Mouse (Mus musculus): ENCODE data around the gene Eomes.
A peak's percentile ranks its signal among the peaks of the same experiment; 100 is the strongest.

The Eomes gene

DNA sequence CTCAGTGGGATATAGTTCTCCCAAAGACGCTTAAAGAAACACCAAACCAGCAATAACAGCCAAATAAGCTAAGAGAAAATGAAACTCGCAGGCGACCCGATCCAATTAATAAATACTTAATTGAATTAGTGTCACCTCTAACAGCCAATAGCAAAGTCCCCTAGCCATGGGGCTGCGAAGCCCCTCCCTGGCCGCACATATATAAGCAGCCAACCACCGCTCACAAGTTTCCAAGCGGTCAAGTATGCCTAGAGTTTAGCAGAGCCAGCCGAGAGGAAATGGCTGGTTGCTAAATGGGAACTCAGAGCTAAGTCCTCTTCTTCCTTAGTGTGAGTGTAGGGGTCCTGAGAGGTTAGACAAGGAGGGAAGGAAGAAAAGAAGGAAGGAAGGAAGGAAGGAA lies at the start of gene Eomes:
Gene Eomes (plus strand): TSS at position 252 of the 400 bp plus-strand sequence.
- no peak for DNase-seq (ENCODE audit: low spot score)

DNA sequence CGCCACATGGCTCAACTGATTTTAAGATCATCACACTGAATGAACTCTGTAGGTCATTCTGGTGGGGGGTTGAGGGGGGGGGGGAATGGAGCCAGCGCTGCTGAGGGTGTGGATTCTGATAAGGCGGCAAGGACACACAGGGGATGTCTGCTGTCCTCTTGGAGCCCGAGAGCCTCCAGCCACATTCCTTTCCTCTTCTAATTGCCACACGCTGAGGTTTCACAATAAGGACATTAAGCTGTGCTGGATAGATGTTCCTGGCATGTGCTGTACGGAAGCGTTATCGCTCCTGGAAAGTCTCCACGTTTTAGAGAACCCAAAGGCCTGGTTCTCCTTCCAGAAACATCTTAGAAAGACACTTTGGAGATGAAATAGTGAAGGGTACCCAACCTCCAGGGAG lies 33.2 kb upstream of the Eomes start:
- DNase-seq (ENCODE audit: low spot score), result no peak

DNA sequence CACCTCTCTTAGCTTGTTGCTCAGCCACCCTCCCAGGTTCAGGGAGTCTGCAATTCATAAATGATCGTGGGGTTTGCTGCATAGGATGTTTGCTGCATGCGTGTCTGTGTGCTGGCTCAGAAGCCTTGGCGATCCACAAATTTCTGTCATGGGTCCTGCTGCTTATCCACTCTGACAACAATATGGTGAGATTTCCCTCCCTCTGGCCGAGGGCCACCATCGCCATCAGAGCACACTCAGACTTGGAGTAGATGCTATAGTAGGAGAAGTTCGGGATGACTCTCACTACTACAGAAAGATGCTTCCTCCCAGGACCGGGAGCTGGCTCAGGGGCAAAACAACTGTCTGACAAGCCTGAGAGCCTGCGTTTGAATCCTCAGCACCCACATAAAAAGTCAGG lies 28.7 kb upstream of the Eomes start:
- no peak for DNase-seq (ENCODE audit: low spot score)

DNA sequence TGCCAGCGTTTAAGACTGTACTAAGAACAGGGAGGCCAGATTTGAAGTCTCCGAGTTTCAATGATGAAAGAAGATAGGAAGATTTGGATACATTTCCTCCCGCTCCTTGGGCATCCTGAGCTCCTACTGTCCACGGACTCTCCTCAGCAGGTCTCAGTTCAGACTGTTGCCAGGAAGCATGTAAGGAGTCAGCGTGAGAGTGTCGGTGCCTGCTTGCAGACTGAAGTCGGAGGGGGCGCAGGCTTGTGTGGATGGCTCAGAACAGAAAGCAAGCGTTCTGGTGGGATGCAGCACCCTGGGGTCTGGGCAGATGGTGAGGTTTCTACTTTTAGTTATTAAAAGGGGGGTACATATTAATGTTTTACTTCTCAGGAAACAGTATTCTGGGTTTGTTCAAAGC lies 24.6 kb upstream of the Eomes start:
- DNase-seq (ENCODE audit: low spot score), result no peak

DNA sequence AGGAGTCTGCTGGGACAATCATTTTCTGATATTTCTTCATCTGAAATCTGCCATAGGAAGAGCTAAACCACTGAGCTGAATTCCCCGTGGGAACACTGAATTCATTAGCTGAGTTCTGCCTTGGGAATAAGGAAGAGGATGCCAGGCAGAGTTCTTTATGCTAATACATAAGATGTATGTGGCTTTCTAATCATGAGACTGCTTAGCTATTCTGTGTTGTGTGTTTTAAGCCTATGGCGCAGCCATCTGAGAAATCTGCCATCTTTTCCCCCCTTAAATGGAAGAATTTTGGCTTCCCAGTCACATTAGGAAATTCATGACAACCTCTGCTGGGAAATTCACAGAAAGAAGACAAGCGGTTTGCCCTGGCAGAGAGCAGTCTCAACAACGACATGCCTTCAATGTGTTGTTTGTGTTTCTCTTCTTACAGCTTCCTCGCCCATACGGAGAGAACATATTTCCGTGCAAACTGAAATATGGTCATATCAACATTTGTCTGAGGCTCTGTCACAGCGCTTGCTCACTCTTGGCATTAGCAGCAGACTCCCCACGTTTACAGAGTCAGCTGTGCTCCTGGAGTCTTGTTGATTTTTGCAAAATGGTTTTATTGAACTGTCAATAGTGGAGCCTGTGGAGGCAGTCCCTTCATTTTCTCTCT lies 22.7 kb upstream of the Eomes start:
- no peak for DNase-seq (ENCODE audit: low spot score)

DNA sequence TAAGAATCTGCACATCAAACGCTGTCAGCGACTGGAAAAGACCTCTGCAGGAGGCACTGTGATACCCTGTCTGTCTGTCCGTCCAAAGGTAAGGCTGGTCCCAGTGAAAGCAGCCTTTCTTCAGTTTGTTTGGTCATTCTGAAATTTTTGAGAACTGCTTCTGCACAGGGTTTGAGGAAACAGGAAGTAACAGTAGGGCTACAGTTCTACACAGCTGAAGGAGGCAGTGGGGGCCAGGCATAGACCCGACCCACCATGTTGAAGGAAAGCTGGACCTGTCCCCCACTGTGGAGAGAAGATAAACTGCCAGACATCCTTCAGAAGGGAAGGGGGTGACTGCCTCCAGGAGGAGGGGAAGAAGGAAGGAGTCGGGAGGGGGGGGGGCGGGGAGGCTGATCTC lies 21.6 kb upstream of the Eomes start:
- no peak for DNase-seq (ENCODE audit: low spot score)

DNA sequence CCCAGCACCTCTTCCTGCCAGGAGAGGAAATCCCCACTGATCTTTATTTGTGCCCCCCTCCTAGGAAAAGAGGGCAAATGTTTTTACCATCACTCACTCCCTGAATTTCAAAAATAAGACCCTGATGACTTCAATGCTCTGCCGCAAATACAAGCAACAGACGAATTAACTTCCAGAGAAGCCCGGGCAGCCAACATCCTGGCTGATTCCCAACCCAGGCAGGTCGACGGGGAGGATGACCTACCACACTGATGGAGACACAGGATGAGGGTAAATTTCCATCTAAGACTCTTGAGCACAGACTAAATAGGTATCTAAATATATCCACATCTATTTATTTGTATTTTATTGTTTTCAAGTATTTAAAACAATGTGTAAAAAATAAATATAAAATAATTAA lies 20.0 kb upstream of the Eomes start:
- no peak for DNase-seq (ENCODE audit: low spot score)

DNA sequence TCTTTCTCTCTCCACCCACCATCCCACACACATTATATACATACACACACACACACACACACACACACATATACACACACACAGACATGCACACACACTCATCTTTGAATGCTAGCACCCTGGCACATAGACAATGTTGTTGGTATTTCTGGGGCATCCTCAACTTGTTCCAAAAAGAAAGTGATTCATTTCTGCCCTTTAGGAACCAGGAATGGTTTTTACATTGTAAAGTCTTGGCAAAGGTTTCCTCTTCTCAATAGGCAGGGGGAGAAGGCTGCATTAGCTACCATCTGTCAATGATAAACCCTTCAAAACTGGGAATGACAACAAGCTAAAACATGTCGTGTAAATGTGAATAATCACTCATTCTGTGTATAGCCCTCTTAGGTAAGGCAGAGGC lies 14.0 kb upstream of the Eomes start:
- DNase-seq (ENCODE audit: low spot score), result no peak

DNA sequence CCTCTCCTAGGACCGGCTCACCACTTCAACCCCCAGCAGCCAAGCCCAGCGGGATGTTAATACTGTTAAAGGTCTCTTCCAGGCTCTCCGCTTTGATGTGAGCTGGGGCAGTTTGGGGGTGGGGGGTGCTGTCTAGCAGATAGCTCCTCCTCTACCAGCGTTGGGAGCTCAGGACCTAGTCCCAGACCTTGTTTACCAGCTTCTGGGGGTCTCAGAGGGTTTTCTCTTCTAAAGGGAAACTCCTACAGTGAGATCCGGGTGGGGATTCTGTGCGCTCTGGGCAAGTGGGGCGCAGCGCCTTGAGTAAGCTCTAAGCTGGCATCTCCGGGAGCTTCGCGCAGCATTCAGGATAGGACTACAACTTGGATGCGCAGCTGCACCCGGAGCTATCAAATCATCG lies 9.7 kb upstream of the Eomes start:
- DNase-seq (ENCODE audit: low spot score), result no peak

DNA sequence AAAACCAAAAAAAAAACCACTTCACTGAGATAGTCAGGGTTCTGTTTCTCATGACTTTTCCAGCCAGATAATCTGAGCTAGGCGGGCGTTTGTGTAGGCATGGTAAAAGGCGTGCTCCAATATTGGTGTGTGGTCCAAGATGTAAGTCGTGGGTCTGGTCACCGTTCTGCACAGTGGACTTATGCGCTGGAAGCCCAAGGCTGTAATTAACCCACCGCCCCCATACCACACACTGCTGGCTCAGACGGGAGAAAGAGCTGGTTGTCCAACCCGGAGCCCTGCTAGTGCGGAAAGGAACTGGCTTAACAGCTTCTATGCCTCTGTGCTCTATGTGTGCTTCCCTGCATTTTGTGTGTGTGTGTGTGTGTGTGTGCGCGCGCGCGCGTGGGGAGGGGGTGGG lies 8.7 kb upstream of the Eomes start:
- DNase-seq (ENCODE audit: low spot score), result no peak

DNA sequence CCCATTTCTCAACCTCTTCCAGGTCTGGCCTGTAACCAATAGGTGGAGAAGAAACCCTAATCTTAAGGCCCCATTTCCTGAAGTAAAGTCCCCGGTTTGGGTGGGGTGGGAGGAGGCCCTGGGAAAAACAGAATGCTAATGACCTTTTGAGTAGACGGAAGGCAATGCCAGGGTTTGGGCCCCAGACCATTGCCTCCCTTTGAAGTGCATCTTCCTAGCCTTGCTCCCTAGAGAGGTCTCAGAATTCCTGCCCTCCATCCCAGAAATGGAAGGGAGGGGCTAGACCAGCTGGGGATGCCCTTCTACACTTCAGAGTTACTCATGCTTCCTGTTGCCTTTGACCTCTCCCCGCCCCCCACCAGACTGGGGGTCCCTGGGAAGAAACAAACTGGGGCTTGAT lies 6.7 kb upstream of the Eomes start:
- DNase-seq (ENCODE audit: low spot score), result no peak

DNA sequence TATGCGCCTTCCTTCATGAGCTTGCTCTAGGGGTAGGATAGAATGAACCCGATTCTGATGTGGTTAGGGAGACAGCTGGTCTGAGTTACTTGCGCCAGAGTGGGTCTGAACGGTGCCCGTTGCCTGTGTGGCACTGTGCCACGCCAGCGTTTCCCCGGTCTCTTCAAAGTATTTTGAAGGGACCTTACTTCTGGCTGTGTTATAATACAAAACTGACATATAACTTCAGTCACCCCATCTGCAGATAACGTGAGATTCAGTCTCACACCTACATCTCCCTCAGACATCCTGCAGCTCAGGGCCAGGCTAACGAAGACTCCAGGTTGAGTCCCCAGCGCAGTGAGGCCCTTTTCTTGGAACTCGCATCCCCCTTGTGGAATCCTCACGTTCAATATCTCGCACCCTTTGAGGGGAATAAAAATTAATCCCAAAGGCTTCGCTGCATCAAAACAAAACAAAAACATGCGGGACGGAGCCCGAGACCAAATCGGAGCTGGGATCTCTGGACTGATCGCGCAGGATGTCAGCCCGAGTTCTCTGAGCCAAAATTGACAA lies 1.7 kb upstream of the Eomes start:
- DNase-seq (ENCODE audit: low spot score), result no peak

DNA sequence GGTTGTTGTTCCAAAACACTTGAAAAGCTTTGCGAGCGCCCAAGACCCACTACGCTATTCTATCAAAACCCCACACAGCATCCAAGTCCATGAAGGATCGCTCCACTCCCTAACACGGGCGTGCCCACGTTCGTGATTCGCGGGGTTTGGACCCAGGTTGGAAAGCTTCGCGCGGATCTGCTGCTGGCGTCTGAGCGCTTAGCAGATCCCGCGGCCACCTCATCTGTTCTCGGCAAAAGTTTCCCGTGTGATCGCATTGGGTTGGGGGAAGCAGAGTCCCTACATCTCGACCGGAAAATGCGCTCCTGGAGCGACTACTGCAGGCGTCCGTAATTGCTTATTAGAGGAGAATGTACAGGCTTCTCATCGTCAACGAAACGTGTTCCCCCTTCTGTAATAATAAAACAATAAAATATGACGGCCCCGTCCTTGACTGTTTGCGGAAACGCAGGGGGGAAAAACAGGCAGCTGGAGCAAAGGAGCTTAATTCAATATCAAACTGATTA lies 1.2 kb upstream of the Eomes start:
- DNase-seq (ENCODE audit: low spot score), result no peak

DNA sequence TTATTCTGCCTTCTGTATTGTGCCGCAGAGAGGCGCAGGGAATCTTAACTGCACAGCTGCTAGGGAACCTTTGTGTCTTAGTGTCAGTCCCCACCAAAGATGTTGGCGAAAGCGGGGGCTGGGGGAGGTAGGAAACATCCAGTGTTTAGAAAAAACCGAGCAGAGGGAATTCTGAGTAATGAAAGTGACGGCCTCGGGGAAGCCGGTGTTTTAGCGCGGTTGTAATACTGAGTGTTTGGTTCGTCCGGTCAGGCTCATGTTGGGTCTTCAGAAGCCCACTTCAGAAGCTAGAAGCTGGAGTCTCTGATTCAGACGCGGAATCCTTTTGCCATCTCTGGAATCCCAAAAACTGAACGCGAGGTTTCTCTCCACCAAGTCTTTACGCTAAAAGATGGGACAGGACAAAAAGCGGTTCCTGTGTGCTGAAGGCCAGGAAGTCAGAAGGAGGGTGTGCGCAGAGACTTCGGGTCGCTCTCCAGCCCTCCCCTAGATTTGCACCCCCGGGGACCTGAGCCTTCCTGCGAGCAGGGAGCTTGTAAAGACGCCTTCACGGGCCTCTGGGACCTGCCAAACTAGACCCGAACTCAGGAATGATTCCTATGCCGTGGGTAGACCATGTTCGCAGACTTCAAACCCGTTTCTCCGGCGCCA lies 606 bp upstream of the Eomes start:
- DNase-seq (ENCODE audit: low spot score), result no peak

DNA sequence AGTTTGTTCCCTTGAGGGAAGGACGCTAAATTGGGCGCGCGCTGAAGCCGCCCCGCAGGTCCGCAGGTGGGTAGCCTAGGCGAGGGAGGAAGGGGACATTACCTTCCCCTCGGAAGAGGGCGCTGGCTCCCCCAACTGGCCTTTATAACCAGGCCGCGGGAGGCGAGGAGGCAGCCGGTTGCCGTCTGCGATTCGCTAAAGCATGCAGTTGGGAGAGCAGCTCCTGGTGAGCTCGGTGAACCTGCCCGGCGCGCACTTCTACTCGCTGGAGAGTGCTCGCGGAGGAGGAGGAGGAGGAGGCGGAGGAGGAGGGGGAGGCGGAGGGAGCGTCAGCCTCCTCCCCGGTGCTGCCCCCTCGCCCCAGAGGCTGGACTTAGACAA lies 436 bp downstream of the Eomes start:
- peak; percentile 18 for DNase-seq (ENCODE audit: low spot score)

DNA sequence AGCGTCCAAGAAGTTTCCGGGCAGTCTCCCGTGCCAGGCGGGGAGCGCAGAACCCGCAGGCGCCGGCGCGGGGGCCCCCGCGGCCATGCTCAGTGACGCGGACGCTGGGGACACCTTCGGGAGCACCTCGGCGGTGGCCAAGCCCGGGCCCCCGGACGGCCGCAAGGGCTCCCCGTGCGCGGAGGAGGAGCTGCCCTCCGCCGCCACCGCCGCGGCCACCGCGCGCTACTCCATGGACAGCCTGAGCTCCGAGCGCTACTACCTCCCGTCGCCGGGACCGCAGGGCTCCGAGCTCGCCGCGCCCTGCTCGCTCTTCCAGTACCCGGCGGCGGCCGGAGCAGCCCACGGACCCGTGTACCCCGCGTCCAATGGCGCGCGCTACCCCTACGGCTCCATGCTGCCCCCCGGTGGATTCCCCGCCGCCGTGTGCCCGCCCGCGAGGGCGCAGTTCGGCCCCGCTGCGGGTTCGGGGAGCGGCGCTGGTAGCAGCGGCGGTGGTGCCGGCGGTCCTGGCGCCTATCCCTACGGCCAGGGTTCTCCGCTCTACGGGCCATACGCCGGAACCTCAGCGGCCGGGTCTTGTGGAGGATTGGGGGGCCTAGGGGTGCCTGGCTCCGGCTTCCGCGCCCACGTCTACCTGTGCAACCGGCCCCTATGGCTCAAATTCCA lies 961 bp downstream of the Eomes start:
- no peak for DNase-seq (ENCODE audit: low spot score)

DNA sequence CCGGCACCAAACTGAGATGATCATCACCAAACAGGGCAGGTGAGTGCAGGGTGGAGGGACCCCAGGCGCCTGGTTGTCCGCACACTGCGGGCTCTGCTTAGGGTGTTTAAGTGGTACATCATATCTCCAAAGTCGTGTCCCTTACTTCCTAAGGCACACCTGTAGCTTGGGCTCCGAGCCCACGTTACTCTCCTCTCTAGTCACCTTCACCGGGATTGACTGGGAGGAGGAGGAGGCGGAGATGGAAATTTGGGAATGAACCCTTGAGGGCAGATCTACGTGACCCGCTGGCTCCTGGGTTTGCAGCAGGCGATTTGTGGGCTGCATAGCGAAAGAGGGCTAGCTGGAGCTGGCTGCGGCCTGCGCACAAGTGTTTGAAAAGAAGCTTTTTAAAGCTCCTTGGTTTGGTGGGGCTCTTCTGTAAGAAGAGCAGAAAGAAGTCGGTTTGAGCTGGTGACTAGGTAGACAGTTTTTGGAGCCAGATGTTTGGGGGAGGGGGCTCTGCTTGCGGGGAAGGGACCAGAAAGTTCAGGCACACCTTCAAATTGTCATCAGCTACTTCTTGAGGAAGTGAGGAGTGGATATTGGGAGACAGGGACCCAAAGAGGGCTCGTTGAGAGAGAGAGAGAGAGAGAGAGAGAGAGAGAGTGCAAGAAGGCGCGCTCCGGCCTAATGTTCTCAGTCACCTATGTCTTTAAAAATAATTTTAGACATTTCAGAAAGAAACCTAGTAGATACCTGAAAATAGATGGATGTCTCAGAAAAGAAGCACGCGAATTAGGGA lies 1.7 kb downstream of the Eomes start:
- DNase-seq (ENCODE audit: low spot score), result no peak

DNA sequence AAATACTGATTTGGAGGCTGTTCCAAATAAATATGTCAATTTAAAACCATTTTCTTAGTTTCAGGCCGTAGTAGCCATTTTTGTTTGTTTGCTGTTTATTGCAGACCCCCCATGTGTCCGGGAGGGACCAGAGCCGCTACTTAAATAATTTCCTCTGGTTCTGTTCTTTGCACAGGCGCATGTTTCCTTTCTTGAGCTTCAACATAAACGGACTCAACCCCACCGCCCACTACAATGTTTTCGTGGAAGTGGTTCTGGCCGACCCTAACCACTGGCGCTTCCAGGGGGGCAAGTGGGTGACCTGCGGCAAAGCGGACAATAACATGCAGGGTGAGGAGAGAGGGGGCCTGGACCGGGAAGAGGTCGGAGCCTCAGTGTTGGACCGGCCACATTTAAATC lies 2.3 kb downstream of the Eomes start:
- DNase-seq (ENCODE audit: low spot score), result no peak

DNA sequence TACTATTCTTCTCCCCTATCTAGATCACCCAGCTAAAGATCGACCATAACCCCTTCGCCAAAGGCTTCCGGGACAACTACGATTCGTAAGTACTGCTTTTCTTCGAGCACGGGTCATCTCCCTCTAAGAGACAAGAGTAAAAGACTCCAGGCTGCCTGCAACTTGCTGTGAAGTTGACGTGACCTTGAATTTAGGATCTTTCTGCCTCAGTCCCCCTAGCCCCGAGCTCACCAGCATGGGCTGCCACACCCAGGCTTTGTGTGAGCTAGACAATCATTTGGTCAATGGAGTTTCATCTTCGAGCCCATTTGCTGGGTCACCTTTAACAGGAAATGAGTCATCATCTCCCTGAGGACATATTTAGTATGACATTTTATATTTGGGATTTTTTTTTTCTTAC lies 4.2 kb downstream of the Eomes start:
- no peak for DNase-seq (ENCODE audit: low spot score)

DNA sequence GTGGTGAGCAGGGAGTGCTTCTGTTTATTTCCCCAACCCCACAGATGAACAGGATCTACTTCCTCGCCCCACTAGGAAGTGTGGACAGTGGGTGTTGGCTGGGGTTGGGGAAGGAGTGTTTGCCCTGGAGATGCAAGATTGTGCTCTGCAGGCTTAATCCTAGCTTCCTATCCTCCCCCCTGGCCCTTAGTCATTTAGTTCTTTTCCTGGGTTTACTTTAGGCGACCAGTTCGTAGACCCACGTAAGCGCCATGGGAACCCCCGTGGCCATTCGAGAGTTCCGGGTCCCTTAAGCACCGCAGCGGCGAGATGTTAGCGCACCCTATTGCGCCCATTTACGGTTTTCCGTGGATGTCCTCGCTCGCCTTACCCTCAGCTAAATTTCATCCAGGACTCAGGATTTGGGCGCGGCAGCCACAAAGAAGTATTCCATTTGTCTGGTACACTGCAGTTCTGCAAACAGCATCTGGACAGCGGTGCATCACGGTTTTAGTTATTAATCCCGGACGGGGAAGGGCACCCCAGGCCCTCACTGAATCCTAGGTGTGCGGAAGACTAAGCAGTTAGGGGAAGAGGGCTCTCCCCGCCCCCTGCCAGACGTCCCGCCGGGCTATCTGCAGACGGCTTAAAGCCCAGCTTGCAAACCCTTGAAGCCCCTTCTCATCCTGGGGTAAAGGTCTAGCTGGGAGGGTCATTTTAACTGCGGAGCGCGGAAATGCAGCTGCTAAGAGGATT lies 8.5 kb downstream of the Eomes start:
- no peak for DNase-seq (ENCODE audit: low spot score)

DNA sequence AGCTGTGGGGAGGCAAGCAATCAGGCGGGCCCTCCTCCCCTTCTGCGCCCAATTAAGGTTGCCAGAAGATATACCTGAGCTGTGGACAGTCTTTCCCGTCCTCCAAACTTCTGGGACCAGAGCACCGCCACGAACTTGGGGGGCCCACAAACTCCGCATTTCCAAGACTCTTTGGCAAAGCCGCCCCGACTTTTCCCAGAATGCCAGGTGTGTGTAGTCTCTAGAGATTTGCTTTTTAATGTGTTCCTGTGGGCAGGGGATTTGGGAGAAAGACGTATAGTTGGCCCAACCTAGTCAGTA lies 9.0 kb downstream of the Eomes start:
- DNase-seq (ENCODE audit: low spot score), result no peak

DNA sequence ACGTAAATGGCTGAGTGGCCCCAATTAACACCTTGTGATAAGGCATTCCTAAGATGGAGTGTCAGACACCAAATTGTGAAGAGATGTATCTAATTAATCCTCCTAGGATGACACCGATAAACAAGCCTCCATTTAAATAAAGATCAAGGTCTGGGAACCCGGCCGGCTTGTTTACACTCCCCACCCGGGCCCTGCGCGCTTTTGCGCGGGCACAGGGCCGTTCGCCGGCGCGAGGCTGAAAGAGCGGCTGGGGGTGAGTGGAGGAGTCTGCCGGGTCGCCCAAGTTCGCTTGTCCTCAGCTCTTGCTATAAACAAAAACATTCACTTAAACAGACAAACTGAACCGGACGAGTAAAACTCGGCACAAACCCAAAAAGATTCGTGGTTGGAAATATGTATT lies 9.6 kb downstream of the Eomes start:
- no peak for DNase-seq (ENCODE audit: low spot score)
